In genomic region chr16:8667814-8668213, GRCm38 (mm10) we compare ENCODE assay signal across 11 mouse cellular contexts. TPM values are rescaled to one million over a fixed set of nuclear protein-coding genes. Genes with fewer than 3 reads are reported as not detected.
DNase-seq lines count a peak whose midpoint lies in the region; ATAC-seq lines count a peak whose summit lies in the region.
"Had no signal": no experiment of that assay in that cellular context is flagged by ENCODE, and none has a peak within 500 bp of the region (broad histone marks: within the 10 kb centered on the region; RNA-seq: fewer than 3 reads in every experiment).

No protein-coding gene starts in this region.

- H3K9me3 ChIP-seq in forebrain, embryonic 12.5 days = no peaks in the 10 kb centered on the region
- H3K9me3 ChIP-seq in forebrain, embryonic 16.5 days (ENCODE audit: control insufficient read depth, low read length) = no peaks in the 10 kb centered on the region
- no peaks in the 10 kb centered on the region for H3K9me3 ChIP-seq in limb, embryonic 12.5 days

- no peak overlapping the region for H3K9ac ChIP-seq in forebrain, embryonic 12.5 days
- H3K9ac ChIP-seq in forebrain, embryonic 16.5 days (replicated peaks; ENCODE audit: low read depth, low read length) = no peak overlapping the region
- 0 out of 2 replicates have a peak overlapping the region, but pooled peaks have one; percentile 9 for H3K9ac ChIP-seq in limb, embryonic 12.5 days (replicated peaks)
- H3K9ac ChIP-seq: lung, embryonic 14.5 days had no signal

- H3K36me3 ChIP-seq in forebrain, embryonic 12.5 days (replicated peaks) = peaks cover 18% of the 10 kb centered on the region
- no peaks in the 10 kb centered on the region for H3K36me3 ChIP-seq in forebrain, embryonic 16.5 days (ENCODE audit: control insufficient read depth, insufficient read depth)
- H3K36me3 ChIP-seq in limb, embryonic 12.5 days = peaks cover 30% of the 10 kb centered on the region

- WGBS in forebrain, embryonic 12.5 days = 78% methylated on average over 4 of the region's 4 CpGs
- WGBS in forebrain, embryonic 16.5 days = 62% methylated on average over 4 of the region's 4 CpGs
- 77% methylated on average over 4 of the region's 4 CpGs for WGBS in limb, embryonic 12.5 days

- ATAC-seq in forebrain, embryonic 12.5 days (ENCODE audit: low FRiP score) = no peak
- ATAC-seq in forebrain, embryonic 16.5 days = no peak
- no peak for ATAC-seq in limb, embryonic 12.5 days (ENCODE audit: insufficient number of reproducible peaks, insufficient read depth, low FRiP score, low TSS enrichment, low read depth)

- no peaks in the 10 kb centered on the region; the same call in 1 of the 2 replicates for H3K27me3 ChIP-seq in forebrain, embryonic 12.5 days
- no peaks in the 10 kb centered on the region for H3K27me3 ChIP-seq in forebrain, embryonic 16.5 days (replicated peaks; ENCODE audit: control insufficient read depth, insufficient read depth, low read length)
- H3K27me3 ChIP-seq in limb, embryonic 12.5 days = 0 out of 2 replicates have a peak, but pooled peaks cover 2% of the 10 kb centered on the region

- peak; percentile 55 for DNase-seq in testis, postnatal 10 days (ENCODE audit: low spot score)
- DNase-seq in testis, postnatal 14 days (ENCODE audit: low spot score) = no peak
- no peak for DNase-seq in ovary, postnatal 36 days (ENCODE audit: low spot score)
- no peak for DNase-seq in c-Kit-positive CD71-positive TER-119-positive erythroid progenitor cells, embryonic 14.5 days (ENCODE audit: low spot score)
- DNase-seq in B cell, adult 2 months = no peak
- DNase-seq: lung, embryonic 14.5 days; thymus, postnatal 4 days had no signal

- no peak overlapping the region for H3K4me3 ChIP-seq in forebrain, embryonic 12.5 days (replicated peaks)
- no peak overlapping the region for H3K4me3 ChIP-seq in forebrain, embryonic 16.5 days (replicated peaks; ENCODE audit: low read length)
- no peak overlapping the region for H3K4me3 ChIP-seq in limb, embryonic 12.5 days (replicated peaks)

- H3K27ac ChIP-seq in forebrain, embryonic 12.5 days = no peak overlapping the region
- no peak overlapping the region for H3K27ac ChIP-seq in forebrain, embryonic 16.5 days (ENCODE audit: low read length)
- no peak overlapping the region for H3K27ac ChIP-seq in limb, embryonic 12.5 days

- peak overlapping the region; percentile 6; the same call in 1 of the 2 replicates for H3K4me2 ChIP-seq in forebrain, embryonic 12.5 days
- H3K4me2 ChIP-seq in forebrain, embryonic 16.5 days (ENCODE audit: low read length) = no peak overlapping the region
- H3K4me2 ChIP-seq in limb, embryonic 12.5 days = no peak overlapping the region
- H3K4me2 ChIP-seq: lung, embryonic 14.5 days had no signal

- peaks cover 64% of the 10 kb centered on the region for H3K4me1 ChIP-seq in forebrain, embryonic 12.5 days
- peaks cover 46% of the 10 kb centered on the region for H3K4me1 ChIP-seq in forebrain, embryonic 16.5 days (replicated peaks; ENCODE audit: control insufficient read depth, insufficient read depth, low read length)
- H3K4me1 ChIP-seq in limb, embryonic 12.5 days (replicated peaks) = peaks cover 46% of the 10 kb centered on the region

RNA-seq across cellular contexts. Expression of gene Carhsp1, which starts 4.1 kb away (rescaled TPM):
- 191 and 210 TPM in 2 replicates for polyA plus RNA-seq in forebrain, embryonic 12.5 days (2016; fragmentation: Nextera tagmentation; extraction: Ambion mirVana)
- 181 and 200 TPM in 2 replicates for polyA plus RNA-seq in forebrain, embryonic 16.5 days (2015; fragmentation: Nextera tagmentation; extraction: Ambion mirVana)
- 129 and 132 TPM in 2 replicates for polyA plus RNA-seq in limb, embryonic 12.5 days (2016; fragmentation: Nextera tagmentation; extraction: Ambion mirVana)

RNA-seq across cellular contexts. Expression of gene Gm5767, which starts 12.8 kb away (rescaled TPM):
- polyA plus RNA-seq in forebrain, embryonic 12.5 days (2016; fragmentation: Nextera tagmentation; extraction: Ambion mirVana) = not detected in 2 replicates
- not detected in 2 replicates for polyA plus RNA-seq in forebrain, embryonic 16.5 days (2015; fragmentation: Nextera tagmentation; extraction: Ambion mirVana)
- polyA plus RNA-seq in limb, embryonic 12.5 days (2016; fragmentation: Nextera tagmentation; extraction: Ambion mirVana) = not detected in 2 replicates
- polyA plus RNA-seq: intestine, embryonic 14.5 days; lung, embryonic 14.5 days had no signal

RNA-seq across cellular contexts. Expression of gene Tmem186, which starts 30.3 kb away (rescaled TPM):
- 24.3 and 25.4 TPM in 2 replicates for polyA plus RNA-seq in forebrain, embryonic 12.5 days (2016; fragmentation: Nextera tagmentation; extraction: Ambion mirVana)
- 26.8 and 27.8 TPM in 2 replicates for polyA plus RNA-seq in forebrain, embryonic 16.5 days (2015; fragmentation: Nextera tagmentation; extraction: Ambion mirVana)
- 22.9 and 24.7 TPM in 2 replicates for polyA plus RNA-seq in limb, embryonic 12.5 days (2016; fragmentation: Nextera tagmentation; extraction: Ambion mirVana)

RNA-seq across cellular contexts. Expression of gene Pmm2, which starts 30.3 kb away (rescaled TPM):
- 46.7 and 54.1 TPM in 2 replicates for polyA plus RNA-seq in forebrain, embryonic 12.5 days (2016; fragmentation: Nextera tagmentation; extraction: Ambion mirVana)
- 48.1 and 53.4 TPM in 2 replicates for polyA plus RNA-seq in forebrain, embryonic 16.5 days (2015; fragmentation: Nextera tagmentation; extraction: Ambion mirVana)
- polyA plus RNA-seq in limb, embryonic 12.5 days (2016; fragmentation: Nextera tagmentation; extraction: Ambion mirVana) = 54.1 and 55.3 TPM in 2 replicates
